ENCODE assay signal across 10 mouse cellular contexts in genomic region chr2:158242170-158242896, GRCm38 (mm10). TPM values are rescaled to one million over a fixed set of nuclear protein-coding genes. Genes with fewer than 3 reads are reported as not detected.
DNase-seq lines count a peak whose midpoint lies in the region; ATAC-seq and TF ChIP-seq lines count a peak whose summit lies in the region.
"Had no signal": no experiment of that assay in that cellular context is flagged by ENCODE, and none has a peak within 500 bp of the region (broad histone marks: within the 10 kb centered on the region; RNA-seq: fewer than 3 reads in every experiment).

No protein-coding gene starts in this region.

- H3K4me3 ChIP-seq in hindbrain, postnatal 0 days (ENCODE audit: low read length), result no peak overlapping the region
- H3K4me3 ChIP-seq in hindbrain, embryonic 11.5 days (ENCODE audit: low read depth, low read length), result no peak overlapping the region
- no peak overlapping the region for H3K4me3 ChIP-seq in heart, embryonic 15.5 days

- no peaks in the 10 kb centered on the region for H3K9me3 ChIP-seq in hindbrain, postnatal 0 days (ENCODE audit: low read length)
- H3K9me3 ChIP-seq in hindbrain, embryonic 11.5 days (ENCODE audit: control insufficient read depth, low read length), result no peaks in the 10 kb centered on the region
- H3K9me3 ChIP-seq in heart, embryonic 15.5 days (replicated peaks), result no peaks in the 10 kb centered on the region

- no peak overlapping the region for H3K9ac ChIP-seq in hindbrain, postnatal 0 days (replicated peaks; ENCODE audit: low read length)
- no peak overlapping the region for H3K9ac ChIP-seq in hindbrain, embryonic 11.5 days (ENCODE audit: low read depth, low read length)
- H3K9ac ChIP-seq in heart, embryonic 15.5 days, result no peak overlapping the region

- no peaks in the 10 kb centered on the region for H3K36me3 ChIP-seq in hindbrain, postnatal 0 days (ENCODE audit: insufficient read depth, low read length)
- H3K36me3 ChIP-seq in hindbrain, embryonic 11.5 days (ENCODE audit: control insufficient read depth, insufficient read depth, low read length), result no peaks in the 10 kb centered on the region
- no peaks in the 10 kb centered on the region for H3K36me3 ChIP-seq in heart, embryonic 15.5 days

- H3K27ac ChIP-seq in hindbrain, postnatal 0 days, result peak overlapping the region; percentile 62; the same call in 1 of the 2 replicates
- no peak overlapping the region for H3K27ac ChIP-seq in hindbrain, embryonic 11.5 days (ENCODE audit: low read depth, low read length)
- H3K27ac ChIP-seq in heart, embryonic 15.5 days, result no peak overlapping the region

- H3K4me2 ChIP-seq in hindbrain, postnatal 0 days (ENCODE audit: low read depth, low read length), result no peak overlapping the region
- no peak overlapping the region for H3K4me2 ChIP-seq in hindbrain, embryonic 11.5 days (replicated peaks; ENCODE audit: low read depth, low read length)
- H3K4me2 ChIP-seq in heart, embryonic 15.5 days, result no peak overlapping the region

- peak; percentile 64 for DNase-seq in hindbrain, postnatal 0 days (ENCODE audit: low spot score)
- DNase-seq in hindbrain, embryonic 11.5 days (ENCODE audit: low spot score), result no peak
- peak; percentile 60 for DNase-seq in cerebellum, adult 8-10 months
- peak; percentile 70 for DNase-seq in right cerebral cortex, adult 18-20 months
- no peak for DNase-seq in spleen, adult 12 weeks (ENCODE audit: low spot score)
- no peak for DNase-seq in spleen, adult 18-20 months
- DNase-seq in B cell, adult 2 months, result no peak

- TF ChIP-seq CTCF in hindbrain, postnatal 0 days (IDR thresholded peaks at IDR 0.05; ENCODE audit: low read depth), result no peak

- H3K27me3 ChIP-seq in hindbrain, postnatal 0 days (ENCODE audit: insufficient read depth, low read length), result no peaks in the 10 kb centered on the region
- no peaks in the 10 kb centered on the region for H3K27me3 ChIP-seq in hindbrain, embryonic 11.5 days (ENCODE audit: control insufficient read depth, insufficient read depth, low read length)
- 0 out of 2 replicates have a peak, but pooled peaks cover 4% of the 10 kb centered on the region for H3K27me3 ChIP-seq in heart, embryonic 15.5 days

- H3K4me1 ChIP-seq in hindbrain, postnatal 0 days (ENCODE audit: insufficient read depth, low read length), result peaks cover 3% of the 10 kb centered on the region; the same call in 1 of the 2 replicates
- no peaks in the 10 kb centered on the region for H3K4me1 ChIP-seq in hindbrain, embryonic 11.5 days (replicated peaks; ENCODE audit: control insufficient read depth, insufficient read depth, low read length)
- no peaks in the 10 kb centered on the region; the same call in none of the 2 replicates for H3K4me1 ChIP-seq in heart, embryonic 15.5 days (replicated peaks)

- whole genome bisulfite sequencing in hindbrain, postnatal 0 days, result 68% methylated on average over 18 of the region's 18 CpGs
- 94% methylated on average over 18 of the region's 18 CpGs for WGBS in hindbrain, embryonic 11.5 days
- 80% methylated on average over 18 of the region's 18 CpGs for WGBS in heart, embryonic 15.5 days

- ATAC-seq in hindbrain, postnatal 0 days, result peak; percentile 57
- no peak for ATAC-seq in hindbrain, embryonic 11.5 days (ENCODE audit: low FRiP score)
- ATAC-seq in heart, embryonic 15.5 days (replicated peaks; ENCODE audit: insufficient number of reproducible peaks, insufficient read depth, low FRiP score, low read depth), result peak; percentile 39; the same call in 1 of the 2 replicates

RNA-seq across cellular contexts. Expression of gene D630003M21Rik, which starts 13.3 kb away (rescaled TPM):
- 6.0 and 7.8 TPM in 2 replicates for total RNA-seq in hindbrain, postnatal 0 days (2014; rRNA removed)
- polyA plus RNA-seq in hindbrain, postnatal 0 days (2015; fragmentation: Nextera tagmentation; extraction: Ambion mirVana), result 1.8 and 2.3 TPM in 2 replicates
- polyA plus RNA-seq in hindbrain, embryonic 11.5 days (2014; fragmentation: Nextera tagmentation; extraction: Ambion mirVana), result 1.9 and 2.3 TPM in 2 replicates
- polyA plus RNA-seq in heart, embryonic 15.5 days (2015; fragmentation: Nextera tagmentation; extraction: Ambion mirVana), result 2.1 and 2.4 TPM in 2 replicates
- total RNA-seq: megakaryocyte-erythroid progenitor cell, adult 5-6 weeks had no signal

RNA-seq across cellular contexts. Expression of gene Bpi, which starts 15.6 kb away (rescaled TPM):
- not detected in 2 replicates for total RNA-seq in hindbrain, postnatal 0 days (2014; rRNA removed)
- not detected in 2 replicates for polyA plus RNA-seq in hindbrain, postnatal 0 days (2015; fragmentation: Nextera tagmentation; extraction: Ambion mirVana)
- polyA plus RNA-seq in hindbrain, embryonic 11.5 days (2014; fragmentation: Nextera tagmentation; extraction: Ambion mirVana), result not detected in 2 replicates
- polyA plus RNA-seq in heart, embryonic 15.5 days (2015; fragmentation: Nextera tagmentation; extraction: Ambion mirVana), result not detected in 2 replicates
- total RNA-seq: megakaryocyte-erythroid progenitor cell, adult 5-6 weeks had no signal
- polyA plus RNA-seq: large intestine, adult 2 months had no signal

Comparison
In these comparisons a context has a peak if more than half of its experiments do, and no peak if none do; other contexts are left out.
1. DNase-seq: peak in hindbrain, postnatal 0 days (single experiment), cerebellum, adult 8-10 months (single experiment) and right cerebral cortex, adult 18-20 months (single experiment); none in hindbrain, embryonic 11.5 days (single experiment), spleen, adult 12 weeks (single experiment), spleen, adult 18-20 months (0 of 2) and B cell, adult 2 months (0 of 2).